In genomic region chr1:93184071-93184828, GRCm38 (mm10) we compare ENCODE assay signal across 14 mouse cellular contexts. TPM values are rescaled to one million over a fixed set of nuclear protein-coding genes. Genes with fewer than 3 reads are reported as not detected.
DNase-seq lines count a peak whose midpoint lies in the region; ATAC-seq and TF ChIP-seq lines count a peak whose summit lies in the region.
"Had no signal": no experiment of that assay in that cellular context is flagged by ENCODE, and none has a peak within 500 bp of the region (broad histone marks: within the 10 kb centered on the region; RNA-seq: fewer than 3 reads in every experiment).

No protein-coding gene starts in this region.

- no peak for DNase-seq in forebrain, embryonic 10.5 days (ENCODE audit: extremely low spot score, low spot score)
- DNase-seq in lung, adult 2 months: no peak
- DNase-seq: adrenal gland, adult 2 months; kidney, postnatal 25 days; liver, embryonic 13.5 days had no signal

- H3K4me3 ChIP-seq in forebrain, embryonic 13.5 days: no peak overlapping the region
- no peak overlapping the region for H3K4me3 ChIP-seq in forebrain, embryonic 10.5 days
- no peak overlapping the region for H3K4me3 ChIP-seq in lung, embryonic 16.5 days (ENCODE audit: low read length)
- no peak overlapping the region for H3K4me3 ChIP-seq in lung, adult 2 months (replicated peaks; ENCODE audit: extremely low read depth, low read depth, low read length)
- H3K4me3 ChIP-seq in embryonic facial prominence, embryonic 15.5 days (replicated peaks): no peak overlapping the region
- no peak overlapping the region for H3K4me3 ChIP-seq in neural tube, embryonic 15.5 days (replicated peaks)
- H3K4me3 ChIP-seq in intestine, embryonic 16.5 days (ENCODE audit: low read length): no peak overlapping the region
- H3K4me3 ChIP-seq: embryonic facial prominence, embryonic 13.5 days; liver, embryonic 13.5 days had no signal

- TF ChIP-seq CTCF in lung, adult 2 months (IDR thresholded peaks at IDR 0.05; ENCODE audit: insufficient read depth, low read length): no peak

- peak; percentile 53; the same call in 1 of the 2 replicates for ATAC-seq in forebrain, embryonic 13.5 days
- ATAC-seq in lung, embryonic 16.5 days (ENCODE audit: low read depth): peak; percentile 13; the same call in 1 of the 2 replicates
- ATAC-seq in embryonic facial prominence, embryonic 15.5 days (ENCODE audit: insufficient number of reproducible peaks, low FRiP score, low TSS enrichment, low read depth): peak; percentile 31; the same call in 1 of the 2 replicates
- peak; percentile 65; the same call in 1 of the 2 replicates for ATAC-seq in neural tube, embryonic 15.5 days (ENCODE audit: low FRiP score)
- ATAC-seq in activated CD4-positive, CD25-positive, alpha-beta regulatory T cell, adult 4 months: no peak
- no peak for ATAC-seq in intestine, embryonic 16.5 days

- H3K4me2 ChIP-seq in forebrain, embryonic 13.5 days: no peak overlapping the region
- no peak overlapping the region for H3K4me2 ChIP-seq in lung, embryonic 16.5 days (ENCODE audit: low read depth, low read length)
- no peak overlapping the region for H3K4me2 ChIP-seq in embryonic facial prominence, embryonic 15.5 days (replicated peaks)
- H3K4me2 ChIP-seq in neural tube, embryonic 15.5 days: no peak overlapping the region
- no peak overlapping the region for H3K4me2 ChIP-seq in intestine, embryonic 16.5 days (ENCODE audit: low read depth, low read length)
- H3K4me2 ChIP-seq: embryonic facial prominence, embryonic 13.5 days; liver, embryonic 13.5 days had no signal

- no peak overlapping the region for H3K9ac ChIP-seq in forebrain, embryonic 13.5 days
- H3K9ac ChIP-seq in lung, embryonic 16.5 days (ENCODE audit: low read length): no peak overlapping the region
- no peak overlapping the region for H3K9ac ChIP-seq in embryonic facial prominence, embryonic 15.5 days
- H3K9ac ChIP-seq in neural tube, embryonic 15.5 days (replicated peaks): no peak overlapping the region
- H3K9ac ChIP-seq in intestine, embryonic 16.5 days (ENCODE audit: low read depth, low read length): no peak overlapping the region
- H3K9ac ChIP-seq: embryonic facial prominence, embryonic 13.5 days; liver, embryonic 13.5 days had no signal

- H3K9me3 ChIP-seq in forebrain, embryonic 13.5 days (replicated peaks): no peaks in the 10 kb centered on the region
- no peaks in the 10 kb centered on the region for H3K9me3 ChIP-seq in forebrain, embryonic 10.5 days
- no peaks in the 10 kb centered on the region for H3K9me3 ChIP-seq in lung, embryonic 16.5 days (ENCODE audit: control insufficient read depth, low read length)
- H3K9me3 ChIP-seq in embryonic facial prominence, embryonic 15.5 days (replicated peaks): no peaks in the 10 kb centered on the region
- no peaks in the 10 kb centered on the region for H3K9me3 ChIP-seq in neural tube, embryonic 15.5 days (replicated peaks)
- no peaks in the 10 kb centered on the region for H3K9me3 ChIP-seq in intestine, embryonic 16.5 days (ENCODE audit: control insufficient read depth, low read length)
- H3K9me3 ChIP-seq: embryonic facial prominence, embryonic 13.5 days; liver, embryonic 13.5 days had no signal

- 74% methylated on average over 14 of the region's 14 CpGs for WGBS in forebrain, embryonic 13.5 days
- WGBS in forebrain, embryonic 10.5 days: 81% methylated on average over 14 of the region's 14 CpGs
- 72% methylated on average over 14 of the region's 14 CpGs for WGBS in lung, embryonic 16.5 days
- WGBS in lung, adult 2 months: 59% methylated on average over 14 of the region's 14 CpGs
- WGBS in embryonic facial prominence, embryonic 15.5 days: 59% methylated on average over 14 of the region's 14 CpGs
- 69% methylated on average over 14 of the region's 14 CpGs for WGBS in neural tube, embryonic 15.5 days
- WGBS in intestine, embryonic 16.5 days: 75% methylated on average over 14 of the region's 14 CpGs

- no peak for TF ChIP-seq POLR2A in lung, adult 2 months (IDR thresholded peaks at IDR 0.05; ENCODE audit: borderline replicate concordance, extremely low read depth, low read depth, low read length)

- 0 out of 2 replicates have a peak, but pooled peaks cover 9% of the 10 kb centered on the region for H3K27me3 ChIP-seq in forebrain, embryonic 13.5 days
- H3K27me3 ChIP-seq in forebrain, embryonic 10.5 days (ENCODE audit: poor library complexity, severe bottlenecking): peaks cover 16% of the 10 kb centered on the region
- H3K27me3 ChIP-seq in lung, embryonic 16.5 days (ENCODE audit: control insufficient read depth, insufficient read depth, low read depth, low read length): no peaks in the 10 kb centered on the region
- H3K27me3 ChIP-seq in embryonic facial prominence, embryonic 15.5 days: 0 out of 2 replicates have a peak, but pooled peaks cover 5% of the 10 kb centered on the region
- H3K27me3 ChIP-seq in neural tube, embryonic 15.5 days (replicated peaks): no peaks in the 10 kb centered on the region
- no peaks in the 10 kb centered on the region for H3K27me3 ChIP-seq in intestine, embryonic 16.5 days (replicated peaks; ENCODE audit: control insufficient read depth, insufficient read depth, low read length)
- H3K27me3 ChIP-seq: embryonic facial prominence, embryonic 13.5 days; liver, embryonic 13.5 days had no signal

- no peaks in the 10 kb centered on the region for H3K36me3 ChIP-seq in forebrain, embryonic 13.5 days (ENCODE audit: poor library complexity, severe bottlenecking)
- no peaks in the 10 kb centered on the region for H3K36me3 ChIP-seq in forebrain, embryonic 10.5 days (replicated peaks)
- no peaks in the 10 kb centered on the region for H3K36me3 ChIP-seq in lung, embryonic 16.5 days (ENCODE audit: control insufficient read depth, insufficient read depth, low read length)
- H3K36me3 ChIP-seq in embryonic facial prominence, embryonic 15.5 days: no peaks in the 10 kb centered on the region
- no peaks in the 10 kb centered on the region for H3K36me3 ChIP-seq in neural tube, embryonic 15.5 days
- H3K36me3 ChIP-seq in intestine, embryonic 16.5 days (ENCODE audit: control insufficient read depth, insufficient read depth, low read length): no peaks in the 10 kb centered on the region
- H3K36me3 ChIP-seq: embryonic facial prominence, embryonic 13.5 days; liver, embryonic 13.5 days had no signal

- H3K4me1 ChIP-seq in forebrain, embryonic 13.5 days: no peaks in the 10 kb centered on the region
- no peaks in the 10 kb centered on the region for H3K4me1 ChIP-seq in forebrain, embryonic 10.5 days
- peaks cover 4% of the 10 kb centered on the region; the same call in 1 of the 2 replicates for H3K4me1 ChIP-seq in lung, embryonic 16.5 days (replicated peaks; ENCODE audit: control insufficient read depth, insufficient read depth, low read length)
- no peaks in the 10 kb centered on the region; the same call in 1 of the 2 replicates for H3K4me1 ChIP-seq in lung, adult 2 months (ENCODE audit: control insufficient read depth, insufficient read depth, low read length)
- peaks cover 15% of the 10 kb centered on the region for H3K4me1 ChIP-seq in embryonic facial prominence, embryonic 15.5 days
- H3K4me1 ChIP-seq in neural tube, embryonic 15.5 days: 0 out of 2 replicates have a peak, but pooled peaks cover 6% of the 10 kb centered on the region
- H3K4me1 ChIP-seq in intestine, embryonic 16.5 days (ENCODE audit: control insufficient read depth, insufficient read depth, low read length): no peaks in the 10 kb centered on the region
- H3K4me1 ChIP-seq: liver, embryonic 13.5 days had no signal

- no peak overlapping the region for H3K27ac ChIP-seq in forebrain, embryonic 13.5 days
- H3K27ac ChIP-seq in forebrain, embryonic 10.5 days: no peak overlapping the region
- no peak overlapping the region for H3K27ac ChIP-seq in lung, embryonic 16.5 days (ENCODE audit: low read length)
- H3K27ac ChIP-seq in embryonic facial prominence, embryonic 15.5 days (replicated peaks): no peak overlapping the region; the same call in 1 of the 2 replicates
- H3K27ac ChIP-seq in neural tube, embryonic 15.5 days (replicated peaks): no peak overlapping the region
- H3K27ac ChIP-seq in intestine, embryonic 16.5 days (ENCODE audit: low read length): no peak overlapping the region
- H3K27ac ChIP-seq: embryonic facial prominence, embryonic 13.5 days; liver, embryonic 13.5 days had no signal

RNA-seq across cellular contexts. Expression of gene Crocc2, which starts 15.7 kb away (rescaled TPM):
- polyA plus RNA-seq in forebrain, embryonic 13.5 days (2015; fragmentation: Nextera tagmentation; extraction: Ambion mirVana): 0.10 and 0.20 TPM in 2 replicates
- 0.05 and 0.12 TPM in 2 replicates for polyA plus RNA-seq in forebrain, embryonic 10.5 days (2016; fragmentation: Nextera tagmentation; extraction: Ambion mirVana)
- 4.9 and 5.1 TPM in 2 replicates for polyA plus RNA-seq in lung, embryonic 16.5 days (2015; fragmentation: Nextera tagmentation; extraction: Ambion mirVana)
- 2.2 and 2.8 TPM in 2 replicates for polyA plus RNA-seq in lung, adult 2 months (2012; rRNA removed)
- polyA plus RNA-seq in embryonic facial prominence, embryonic 15.5 days (2015; fragmentation: Nextera tagmentation; extraction: Ambion mirVana): 2.8 and 5.8 TPM in 2 replicates
- polyA plus RNA-seq in neural tube, embryonic 15.5 days (2015; fragmentation: Nextera tagmentation; extraction: Ambion mirVana): 0.23 and 0.32 TPM in 2 replicates
- not detected for polyA plus RNA-seq in activated CD4-positive, CD25-positive, alpha-beta regulatory T cell, adult 4 months (2017; shearing (Covaris generic))
- 0.05 and 0.07 TPM in 2 replicates for polyA plus RNA-seq in intestine, embryonic 16.5 days (2015; fragmentation: Nextera tagmentation; extraction: Ambion mirVana)
- polyA plus RNA-seq: liver, embryonic 13.5 days had no signal

RNA-seq across cellular contexts. Expression of gene 2310007B03Rik, which starts 23.5 kb away (rescaled TPM):
- polyA plus RNA-seq in forebrain, embryonic 13.5 days (2015; fragmentation: Nextera tagmentation; extraction: Ambion mirVana): 0.08 and 0.16 TPM in 2 replicates
- 0.92 and 1.0 TPM in 2 replicates for polyA plus RNA-seq in forebrain, embryonic 10.5 days (2016; fragmentation: Nextera tagmentation; extraction: Ambion mirVana)
- 23.0 and 26.0 TPM in 2 replicates for polyA plus RNA-seq in lung, embryonic 16.5 days (2015; fragmentation: Nextera tagmentation; extraction: Ambion mirVana)
- 72.6 and 75.8 TPM in 2 replicates for polyA plus RNA-seq in lung, adult 2 months (2012; rRNA removed)
- polyA plus RNA-seq in embryonic facial prominence, embryonic 15.5 days (2015; fragmentation: Nextera tagmentation; extraction: Ambion mirVana): 18.3 and 21.8 TPM in 2 replicates
- polyA plus RNA-seq in neural tube, embryonic 15.5 days (2015; fragmentation: Nextera tagmentation; extraction: Ambion mirVana): 0.10 and 0.75 TPM in 2 replicates
- polyA plus RNA-seq in activated CD4-positive, CD25-positive, alpha-beta regulatory T cell, adult 4 months (2017; shearing (Covaris generic)): not detected
- polyA plus RNA-seq in intestine, embryonic 16.5 days (2015; fragmentation: Nextera tagmentation; extraction: Ambion mirVana): 16.8 and 20.0 TPM in 2 replicates
- polyA plus RNA-seq: adrenal gland, adult 2 months had no signal

RNA-seq across cellular contexts. Expression of gene Agxt, which starts 49.2 kb away (rescaled TPM):
- not detected in 2 replicates for polyA plus RNA-seq in forebrain, embryonic 13.5 days (2015; fragmentation: Nextera tagmentation; extraction: Ambion mirVana)
- not detected in 2 replicates for polyA plus RNA-seq in forebrain, embryonic 10.5 days (2016; fragmentation: Nextera tagmentation; extraction: Ambion mirVana)
- polyA plus RNA-seq in lung, embryonic 16.5 days (2015; fragmentation: Nextera tagmentation; extraction: Ambion mirVana): 0.24 TPM in 1 of 2 replicates, not detected in the other
- not detected in 2 replicates for polyA plus RNA-seq in lung, adult 2 months (2012; rRNA removed)
- polyA plus RNA-seq in embryonic facial prominence, embryonic 15.5 days (2015; fragmentation: Nextera tagmentation; extraction: Ambion mirVana): 0.11 TPM in 1 of 2 replicates, not detected in the other
- not detected in 2 replicates for polyA plus RNA-seq in neural tube, embryonic 15.5 days (2015; fragmentation: Nextera tagmentation; extraction: Ambion mirVana)
- polyA plus RNA-seq in activated CD4-positive, CD25-positive, alpha-beta regulatory T cell, adult 4 months (2017; shearing (Covaris generic)): not detected
- 0.73 and 1.1 TPM in 2 replicates for polyA plus RNA-seq in intestine, embryonic 16.5 days (2015; fragmentation: Nextera tagmentation; extraction: Ambion mirVana)
- polyA plus RNA-seq: embryonic facial prominence, embryonic 13.5 days; heart, embryonic 16.5 days; neural tube, embryonic 11.5 days had no signal

RNA-seq across cellular contexts. Expression of gene Sned1, which starts 51.4 kb away (rescaled TPM):
- polyA plus RNA-seq in forebrain, embryonic 13.5 days (2015; fragmentation: Nextera tagmentation; extraction: Ambion mirVana): 2.1 and 2.2 TPM in 2 replicates
- 1.1 and 1.9 TPM in 2 replicates for polyA plus RNA-seq in forebrain, embryonic 10.5 days (2016; fragmentation: Nextera tagmentation; extraction: Ambion mirVana)
- 20.2 and 22.6 TPM in 2 replicates for polyA plus RNA-seq in lung, embryonic 16.5 days (2015; fragmentation: Nextera tagmentation; extraction: Ambion mirVana)
- 26.6 and 28.1 TPM in 2 replicates for polyA plus RNA-seq in lung, adult 2 months (2012; rRNA removed)
- polyA plus RNA-seq in embryonic facial prominence, embryonic 15.5 days (2015; fragmentation: Nextera tagmentation; extraction: Ambion mirVana): 14.4 and 16.0 TPM in 2 replicates
- polyA plus RNA-seq in neural tube, embryonic 15.5 days (2015; fragmentation: Nextera tagmentation; extraction: Ambion mirVana): 7.5 and 8.0 TPM in 2 replicates
- polyA plus RNA-seq in activated CD4-positive, CD25-positive, alpha-beta regulatory T cell, adult 4 months (2017; shearing (Covaris generic)): under 1 TPM; 0.06 to 0.16 TPM
- polyA plus RNA-seq in intestine, embryonic 16.5 days (2015; fragmentation: Nextera tagmentation; extraction: Ambion mirVana): 2.3 and 2.6 TPM in 2 replicates

Comparison
In these comparisons a context has a peak if more than half of its experiments do, and no peak if none do; other contexts are left out.
1. ATAC-seq: peak in forebrain, embryonic 13.5 days (single experiment), lung, embryonic 16.5 days (single experiment), embryonic facial prominence, embryonic 15.5 days (single experiment) and neural tube, embryonic 15.5 days (single experiment); none in activated CD4-positive, CD25-positive, alpha-beta regulatory T cell, adult 4 months (single experiment) and intestine, embryonic 16.5 days (single experiment).